Mouse (Mus musculus): Measurements from ENCODE around the gene Eml3.

- TF ChIP-seq CTCF (IDR thresholded peaks at IDR 0.05 in 2 of 3, conservative IDR thresholded peaks at IDR 0.05 in 1 of 3; ENCODE audit: control insufficient read depth in 1 of 3, insufficient read depth in 1 of 3, low read depth in 2 of 3, low read length in 3 of 3, poor library complexity in 1 of 3, severe bottlenecking in 1 of 3) (no peak), EP300 (IDR thresholded peaks at IDR 0.05; ENCODE audit: low read depth in 1 of 2, low read length in 2 of 2) (no peak), RAD21 (IDR thresholded peaks at IDR 0.05; ENCODE audit: low read depth, low read length) (no peak), ZMIZ1 (IDR thresholded peaks at IDR 0.05; ENCODE audit: low read depth, low read length) (no peak; the same call in 1 of the 2 replicates), POLR2AphosphoS5 (IDR thresholded peaks at IDR 0.05; ENCODE audit: borderline replicate concordance, low read depth, low read length) (no peak), POLR2A (IDR thresholded peaks at IDR 0.05; ENCODE audit: control insufficient read depth in 1 of 2, insufficient read depth in 1 of 2, low read depth in 1 of 2, low read length in 2 of 2, poor library complexity in 1 of 2) (no peak), MEF2A (IDR thresholded peaks at IDR 0.05; ENCODE audit: extremely low read depth, insufficient replicate concordance, low read depth, low read length, poor library complexity, severe bottlenecking) (no peak), MAFK (IDR thresholded peaks at IDR 0.05; ENCODE audit: borderline replicate concordance, low read depth, low read length) (no peak), JUND (IDR thresholded peaks at IDR 0.05; ENCODE audit: low read depth, low read length) (no peak), USF1 (IDR thresholded peaks at IDR 0.05; ENCODE audit: low read depth, low read length) (no peak)
Measured at GRCm38 (mm10) chr19:8919684-8920072, 9.7 kb upstream of the Eml3 start.
